Mouse (Mus musculus): ENCODE data around the gene Sprn. TPM values are rescaled to one million over a fixed set of nuclear protein-coding genes. Genes with fewer than 3 reads are reported as not detected.

The Sprn gene
- not detected in 2 replicates for total RNA-seq (2017)

- no peak for ATAC-seq (replicated peaks in 1 of 2; ENCODE audit: insufficient read depth in 1 of 2, low FRiP score in 2 of 2, low TSS enrichment in 1 of 2, low read depth in 1 of 2, poor library complexity in 2 of 2, severe bottlenecking in 2 of 2)
Measured at GRCm38 (mm10) chr7:140154218-140154927, at the start of gene Sprn. Gene Sprn (minus strand): TSS chr7:140154877.

GRCm38 (mm10) chr7:140201090-140201489 lies 46.4 kb upstream of the Sprn start:
- ATAC-seq (replicated peaks in 1 of 2; ENCODE audit: insufficient read depth in 1 of 2, low FRiP score in 2 of 2, low TSS enrichment in 1 of 2, low read depth in 1 of 2, poor library complexity in 2 of 2, severe bottlenecking in 2 of 2): no peak

- no peak for ATAC-seq (replicated peaks in 1 of 2; ENCODE audit: insufficient read depth in 1 of 2, low FRiP score in 2 of 2, low TSS enrichment in 1 of 2, low read depth in 1 of 2, poor library complexity in 2 of 2, severe bottlenecking in 2 of 2)
Measured at GRCm38 (mm10) chr7:140196002-140196401, 41.3 kb upstream of the Sprn start.

GRCm38 (mm10) chr7:140194031-140194430 lies 39.4 kb upstream of the Sprn start:
- ATAC-seq (replicated peaks in 1 of 2; ENCODE audit: insufficient read depth in 1 of 2, low FRiP score in 2 of 2, low TSS enrichment in 1 of 2, low read depth in 1 of 2, poor library complexity in 2 of 2, severe bottlenecking in 2 of 2): no peak

GRCm38 (mm10) chr7:140192851-140193250 lies 38.2 kb upstream of the Sprn start:
- no peak for ATAC-seq (replicated peaks in 1 of 2; ENCODE audit: insufficient read depth in 1 of 2, low FRiP score in 2 of 2, low TSS enrichment in 1 of 2, low read depth in 1 of 2, poor library complexity in 2 of 2, severe bottlenecking in 2 of 2)

GRCm38 (mm10) chr7:140192445-140192844 lies 37.8 kb upstream of the Sprn start:
- no peak for ATAC-seq (replicated peaks in 1 of 2; ENCODE audit: insufficient read depth in 1 of 2, low FRiP score in 2 of 2, low TSS enrichment in 1 of 2, low read depth in 1 of 2, poor library complexity in 2 of 2, severe bottlenecking in 2 of 2)

GRCm38 (mm10) chr7:140190435-140190834 lies 35.8 kb upstream of the Sprn start:
- ATAC-seq (replicated peaks in 1 of 2; ENCODE audit: insufficient read depth in 1 of 2, low FRiP score in 2 of 2, low TSS enrichment in 1 of 2, low read depth in 1 of 2, poor library complexity in 2 of 2, severe bottlenecking in 2 of 2): no peak

- 0 out of 4 replicates have a peak, but pooled peaks of 1 of the 2 experiments have one; percentile 45 for ATAC-seq (replicated peaks in 1 of 2; ENCODE audit: insufficient read depth in 1 of 2, low FRiP score in 2 of 2, low TSS enrichment in 1 of 2, low read depth in 1 of 2, poor library complexity in 2 of 2, severe bottlenecking in 2 of 2)
Measured at GRCm38 (mm10) chr7:140188391-140189328, 34.0 kb upstream of the Sprn start.

GRCm38 (mm10) chr7:140187721-140188390 lies 33.2 kb upstream of the Sprn start:
- ATAC-seq (replicated peaks in 1 of 2; ENCODE audit: insufficient read depth in 1 of 2, low FRiP score in 2 of 2, low TSS enrichment in 1 of 2, low read depth in 1 of 2, poor library complexity in 2 of 2, severe bottlenecking in 2 of 2): no peak

- no peak for ATAC-seq (replicated peaks in 1 of 2; ENCODE audit: insufficient read depth in 1 of 2, low FRiP score in 2 of 2, low TSS enrichment in 1 of 2, low read depth in 1 of 2, poor library complexity in 2 of 2, severe bottlenecking in 2 of 2)
Measured at GRCm38 (mm10) chr7:140186646-140187620, 32.3 kb upstream of the Sprn start.

- no peak for ATAC-seq (replicated peaks in 1 of 2; ENCODE audit: insufficient read depth in 1 of 2, low FRiP score in 2 of 2, low TSS enrichment in 1 of 2, low read depth in 1 of 2, poor library complexity in 2 of 2, severe bottlenecking in 2 of 2)
Measured at GRCm38 (mm10) chr7:140184206-140184605, 29.5 kb upstream of the Sprn start.

GRCm38 (mm10) chr7:140180692-140181091 lies 26.0 kb upstream of the Sprn start:
- ATAC-seq (replicated peaks in 1 of 2; ENCODE audit: insufficient read depth in 1 of 2, low FRiP score in 2 of 2, low TSS enrichment in 1 of 2, low read depth in 1 of 2, poor library complexity in 2 of 2, severe bottlenecking in 2 of 2): no peak

- no peak for ATAC-seq (replicated peaks in 1 of 2; ENCODE audit: insufficient read depth in 1 of 2, low FRiP score in 2 of 2, low TSS enrichment in 1 of 2, low read depth in 1 of 2, poor library complexity in 2 of 2, severe bottlenecking in 2 of 2)
Measured at GRCm38 (mm10) chr7:140179176-140179575, 24.5 kb upstream of the Sprn start.

GRCm38 (mm10) chr7:140172936-140173335 lies 18.3 kb upstream of the Sprn start, which contains the start of gene Olfr523:
Gene Olfr523 (plus strand): TSS chr7:140173217.
- ATAC-seq (replicated peaks in 1 of 2; ENCODE audit: insufficient read depth in 1 of 2, low FRiP score in 2 of 2, low TSS enrichment in 1 of 2, low read depth in 1 of 2, poor library complexity in 2 of 2, severe bottlenecking in 2 of 2): no peak

- ATAC-seq (replicated peaks in 1 of 2; ENCODE audit: insufficient read depth in 1 of 2, low FRiP score in 2 of 2, low TSS enrichment in 1 of 2, low read depth in 1 of 2, poor library complexity in 2 of 2, severe bottlenecking in 2 of 2): no peak
Measured at GRCm38 (mm10) chr7:140170863-140171262, 16.2 kb upstream of the Sprn start.

GRCm38 (mm10) chr7:140169386-140169785 lies 14.7 kb upstream of the Sprn start:
- ATAC-seq (replicated peaks in 1 of 2; ENCODE audit: insufficient read depth in 1 of 2, low FRiP score in 2 of 2, low TSS enrichment in 1 of 2, low read depth in 1 of 2, poor library complexity in 2 of 2, severe bottlenecking in 2 of 2): no peak

GRCm38 (mm10) chr7:140167950-140168349 lies 13.3 kb upstream of the Sprn start:
- no peak for ATAC-seq (replicated peaks in 1 of 2; ENCODE audit: insufficient read depth in 1 of 2, low FRiP score in 2 of 2, low TSS enrichment in 1 of 2, low read depth in 1 of 2, poor library complexity in 2 of 2, severe bottlenecking in 2 of 2)
